Mouse (Mus musculus) forebrain, embryonic 15.5 days (tissue): ENCODE results near the gene 1700025G04Rik. TPM values are rescaled to one million over a fixed set of nuclear protein-coding genes. Genes with fewer than 3 reads are reported as not detected.

Experiments
- ATAC-seq: fragments of 200-750 bp; cut with Nextera tagmentation; replicated peaks from 2 replicates; pipeline ENCODE4 v1.8.0; 2017; ENCODE audit warnings: mild to moderate bottlenecking, moderate TSS enrichment, moderate library complexity
- H3K27ac ChIP-seq: fragments of 300-500 bp; sonication (generic); replicated peaks from 2 replicates; pipeline ENCODE4 v1.5.1; 2015; ENCODE audit warnings: mild to moderate bottlenecking, inconsistent platforms
- H3K27me3 ChIP-seq: fragments of 300-500 bp; sonication (generic); 2 replicates; pipeline ENCODE4 v1.6.1; 2015; ENCODE audit warnings: inconsistent platforms
- H3K36me3 ChIP-seq: fragments of 300-500 bp; sonication (generic); 2 replicates; pipeline ENCODE4 v1.6.1; 2015; ENCODE audit warnings: mild to moderate bottlenecking, inconsistent platforms
- H3K4me1 ChIP-seq: fragments of 300-500 bp; sonication (generic); 2 replicates; pipeline ENCODE4 v1.6.1; 2015; ENCODE audit warnings: inconsistent platforms
- H3K4me2 ChIP-seq: fragments of 300-500 bp; sonication (generic); replicated peaks from 2 replicates; pipeline ENCODE4 v1.6.1; 2015; ENCODE audit warnings: mild to moderate bottlenecking, inconsistent platforms
- H3K4me3 ChIP-seq: fragments of 300-500 bp; sonication (generic); 2 replicates; pipeline ENCODE4 v1.5.1; 2015; ENCODE audit warnings: mild to moderate bottlenecking, inconsistent platforms
- H3K9ac ChIP-seq: fragments of 300-500 bp; sonication (generic); replicated peaks from 2 replicates; pipeline ENCODE4 v1.6.1; 2015; ENCODE audit warnings: mild to moderate bottlenecking, inconsistent platforms
- H3K9me3 ChIP-seq: fragments of 300-500 bp; sonication (generic); 2 replicates; pipeline ENCODE4 v1.6.1; 2016; ENCODE audit warnings: inconsistent platforms
- WGBS: fragments of 180-500 bp; shearing (Covaris S2); methylation state at CpG from one replicate; pipeline ENCODE4 v1.1.7; 2015; ENCODE audit warnings: mixed read lengths; 5-methylcytosine and 5-hydroxymethylcytosine counted together
- polyA plus RNA-seq: library from polyadenylated mRNA; unstranded; fragments of >200 nt; fragmentation: Nextera tagmentation; extraction: Ambion mirVana; gene quantifications from 2 replicates; pipeline ENCODE4 v1.2.1, GENCODE M21; 2015

Gene 1700025G04Rik
- polyA plus RNA-seq, 1 experiment from 2014 or later = 41.2 TPM

DNA sequence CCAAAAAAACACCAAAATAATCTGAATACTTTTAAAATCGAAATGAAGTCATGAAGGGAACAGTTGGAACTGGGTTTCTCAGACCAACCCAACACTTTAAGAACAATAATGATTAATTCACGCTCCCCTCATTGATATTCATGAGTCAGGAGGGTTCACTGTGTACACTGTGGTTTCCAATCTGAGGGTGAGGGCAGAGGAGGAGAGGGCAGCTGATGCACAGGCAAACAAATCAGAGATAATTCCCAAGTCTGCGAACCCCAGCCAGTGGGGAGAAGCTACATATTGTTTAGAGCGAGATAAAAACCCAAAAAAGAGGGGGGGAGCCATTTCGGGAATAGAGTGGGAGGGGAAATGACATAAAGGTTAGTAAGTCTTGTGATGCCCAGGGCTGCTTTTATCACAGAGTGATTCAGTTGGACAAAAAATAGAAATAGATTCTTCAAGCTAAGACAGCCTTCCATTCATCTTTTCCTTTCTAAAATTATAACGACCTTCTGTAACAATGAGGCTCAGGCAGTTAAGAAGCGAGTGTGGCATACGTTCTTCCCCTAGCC lies 146.2 kb downstream of the 1700025G04Rik start:
- 20% methylated on average over 8 of the region's 8 CpGs for WGBS
- peak overlapping the region; percentile 59; the same call in 1 of the 2 replicates for H3K27ac ChIP-seq
- ATAC-seq = no peak
- no peak overlapping the region for H3K4me3 ChIP-seq
- H3K9ac ChIP-seq = no peak overlapping the region
- H3K27me3 ChIP-seq = no peaks in the 10 kb centered on the region
- no peaks in the 10 kb centered on the region for H3K36me3 ChIP-seq
- no peak overlapping the region for H3K4me2 ChIP-seq
- H3K4me1 ChIP-seq = peaks cover 38% of the 10 kb centered on the region
- no peaks in the 10 kb centered on the region for H3K9me3 ChIP-seq

DNA sequence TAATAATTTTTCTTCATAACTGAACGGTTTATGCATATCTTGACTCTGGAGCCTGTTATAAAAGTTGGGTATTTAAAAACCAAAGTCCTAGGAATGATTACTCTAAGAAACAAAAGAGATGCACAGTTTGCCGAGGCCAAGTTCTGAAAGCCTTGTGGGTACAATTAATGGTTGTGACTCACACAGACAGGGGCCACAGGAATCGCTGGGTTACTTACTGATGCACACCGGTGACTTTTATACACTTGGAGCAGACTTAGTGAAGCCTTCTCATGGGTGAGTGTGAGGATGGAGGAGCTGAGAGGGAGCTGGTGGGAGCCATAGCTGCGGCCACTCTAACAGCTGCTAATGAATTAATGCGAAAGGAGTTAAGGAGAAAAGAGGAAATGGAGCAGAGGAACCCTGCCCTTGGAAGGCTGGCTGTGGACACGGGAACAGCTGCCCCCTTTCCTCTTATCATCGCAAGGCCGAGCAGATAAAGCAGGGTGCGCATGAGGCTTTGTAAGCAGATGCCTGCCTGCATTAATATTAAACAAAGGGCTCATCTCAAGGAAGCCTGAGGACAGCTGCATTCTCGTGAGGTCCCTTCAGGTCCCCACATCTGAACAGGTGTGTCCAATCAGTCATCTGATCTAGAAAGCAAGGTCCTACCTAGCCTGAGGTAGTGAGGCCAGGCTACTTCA lies 146.8 kb downstream of the 1700025G04Rik start:
- no peaks in the 10 kb centered on the region for H3K36me3 ChIP-seq
- no peak overlapping the region for H3K4me3 ChIP-seq
- peaks cover 38% of the 10 kb centered on the region for H3K4me1 ChIP-seq
- no peaks in the 10 kb centered on the region for H3K27me3 ChIP-seq
- no peak overlapping the region for H3K27ac ChIP-seq
- no peak for ATAC-seq
- H3K9me3 ChIP-seq = no peaks in the 10 kb centered on the region
- H3K4me2 ChIP-seq = no peak overlapping the region
- H3K9ac ChIP-seq = no peak overlapping the region
- WGBS = 44% methylated on average over 11 of the region's 11 CpGs

DNA sequence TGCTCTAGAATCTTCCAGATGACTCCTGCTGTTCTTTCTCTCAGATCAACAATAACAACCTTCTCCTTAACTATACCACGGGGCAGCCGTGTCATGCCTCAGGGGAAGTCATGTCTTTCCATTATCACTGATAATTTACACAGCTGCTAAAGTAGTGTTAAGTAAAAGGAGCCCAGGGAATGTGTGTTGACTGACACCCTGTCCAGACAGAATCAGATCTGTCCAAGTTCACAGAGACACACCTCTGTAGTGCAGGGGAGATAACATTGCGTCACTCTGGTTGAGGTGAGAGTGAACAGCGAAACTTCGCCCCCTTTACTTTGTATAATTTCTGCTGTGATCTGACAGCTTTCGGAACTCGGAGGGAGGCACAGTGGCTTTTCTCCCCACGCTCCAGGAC lies 149.9 kb downstream of the 1700025G04Rik start:
- WGBS = 69% methylated on average over 8 of the region's 8 CpGs
- Histone ChIP-seq H3K9ac (no peak overlapping the region), H3K9me3 (no peaks in the 10 kb centered on the region), H3K4me3 (no peak overlapping the region), H3K4me2 (no peak overlapping the region), H3K27ac (no peak overlapping the region), H3K27me3 (no peaks in the 10 kb centered on the region), H3K4me1 (peaks cover 30% of the 10 kb centered on the region), H3K36me3 (no peaks in the 10 kb centered on the region)
- ATAC-seq = no peak

DNA sequence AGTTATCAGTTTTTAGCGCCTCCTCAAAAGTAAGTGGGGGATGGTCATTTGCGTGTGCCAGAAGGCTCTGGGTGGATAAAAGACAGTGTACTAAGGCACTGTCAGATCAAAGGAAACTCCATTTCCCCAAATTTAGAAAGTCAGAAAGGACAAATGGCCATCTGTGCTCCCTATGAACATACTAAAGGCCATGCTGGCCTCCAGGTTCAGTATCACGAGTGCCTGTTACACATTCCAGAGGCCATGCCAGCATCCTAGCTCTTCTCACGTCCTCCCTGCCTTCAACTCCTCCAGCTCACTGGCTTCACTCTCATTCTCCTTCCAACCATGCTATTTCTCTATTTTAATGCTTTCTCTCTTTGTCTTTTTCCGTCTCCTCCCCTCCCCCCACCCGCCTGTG lies 150.4 kb downstream of the 1700025G04Rik start:
- H3K27me3 ChIP-seq = no peaks in the 10 kb centered on the region
- H3K36me3 ChIP-seq = no peaks in the 10 kb centered on the region
- ATAC-seq = no peak
- no peak overlapping the region for H3K4me2 ChIP-seq
- H3K27ac ChIP-seq = no peak overlapping the region
- H3K4me3 ChIP-seq = no peak overlapping the region
- WGBS = 59% methylated on average over 6 of the region's 6 CpGs
- no peak overlapping the region for H3K9ac ChIP-seq
- H3K9me3 ChIP-seq = no peaks in the 10 kb centered on the region
- peaks cover 25% of the 10 kb centered on the region for H3K4me1 ChIP-seq

DNA sequence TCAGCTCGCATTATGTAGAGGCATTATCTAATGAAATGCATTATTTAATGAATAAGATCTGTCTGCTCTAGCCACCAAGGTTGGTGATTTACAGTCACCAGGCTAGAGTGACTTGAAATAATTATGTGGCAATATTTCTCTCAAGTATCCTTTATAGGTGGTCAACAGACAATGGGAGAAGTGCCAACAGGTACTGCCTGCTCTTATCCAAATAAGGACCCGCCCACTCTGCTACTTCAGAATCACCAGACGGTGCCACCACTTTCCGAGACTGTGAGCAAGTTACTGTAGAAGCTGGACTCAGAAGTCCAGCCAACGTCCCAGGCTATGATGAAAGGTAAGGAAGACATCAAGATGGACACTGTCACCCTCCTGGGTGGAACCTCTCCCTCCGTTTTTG lies 156.3 kb downstream of the 1700025G04Rik start:
- H3K4me1 ChIP-seq = peaks cover 13% of the 10 kb centered on the region; the same call in 1 of the 2 replicates
- no peak overlapping the region for H3K27ac ChIP-seq
- WGBS = 88% methylated on average over 6 of the region's 6 CpGs
- no peaks in the 10 kb centered on the region for H3K9me3 ChIP-seq
- H3K9ac ChIP-seq = no peak overlapping the region
- H3K27me3 ChIP-seq = no peaks in the 10 kb centered on the region
- no peak overlapping the region for H3K4me2 ChIP-seq
- H3K4me3 ChIP-seq = no peak overlapping the region
- no peak for ATAC-seq
- H3K36me3 ChIP-seq = no peaks in the 10 kb centered on the region

DNA sequence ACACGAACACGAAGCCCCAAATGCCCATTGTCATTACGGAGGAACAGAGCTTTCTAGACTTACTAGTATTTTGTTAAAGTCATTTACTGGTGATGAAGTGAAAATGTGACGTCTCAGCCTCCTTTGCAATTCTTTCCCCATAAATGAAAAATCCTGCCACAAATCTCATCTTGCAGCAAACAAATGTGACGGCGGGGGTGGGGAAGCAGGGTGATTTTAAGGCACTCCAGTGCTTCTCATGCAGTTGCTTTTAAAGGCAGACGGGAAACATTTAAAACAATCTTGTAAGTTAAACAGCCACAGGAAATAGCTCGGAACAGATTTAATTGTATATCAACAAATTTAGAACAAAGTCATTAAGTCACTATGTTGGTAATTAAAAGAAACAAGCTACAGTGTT lies 163.1 kb downstream of the 1700025G04Rik start:
- no peak for ATAC-seq
- no peak overlapping the region for H3K4me2 ChIP-seq
- H3K9me3 ChIP-seq = no peaks in the 10 kb centered on the region
- H3K4me3 ChIP-seq = no peak overlapping the region
- no peaks in the 10 kb centered on the region for H3K36me3 ChIP-seq
- H3K27me3 ChIP-seq = no peaks in the 10 kb centered on the region
- 66% methylated on average over 8 of the region's 8 CpGs for WGBS
- H3K9ac ChIP-seq = no peak overlapping the region
- peaks cover 30% of the 10 kb centered on the region for H3K4me1 ChIP-seq
- H3K27ac ChIP-seq = no peak overlapping the region

DNA sequence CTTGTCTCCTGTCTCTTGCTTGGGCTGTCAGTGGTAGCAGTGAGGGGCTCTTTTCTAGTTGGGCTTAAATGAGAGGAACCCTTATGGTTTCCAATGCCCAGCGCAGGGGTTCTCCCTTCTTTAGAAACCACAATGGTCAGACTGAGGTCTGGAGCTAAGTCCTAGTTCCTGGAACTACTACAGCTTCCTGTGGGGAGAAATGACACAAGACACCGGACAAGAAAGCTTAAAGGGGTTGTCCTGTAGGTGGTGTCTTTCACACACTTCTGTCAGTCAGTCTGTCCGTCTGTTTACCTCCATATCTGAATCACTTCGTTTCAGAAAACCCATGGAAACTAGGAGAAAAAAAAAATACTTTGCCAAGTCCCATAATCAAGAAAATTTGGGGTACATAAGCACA lies 163.8 kb downstream of the 1700025G04Rik start:
- no peak overlapping the region for H3K9ac ChIP-seq
- H3K4me1 ChIP-seq = peaks cover 30% of the 10 kb centered on the region
- WGBS = 74% methylated on average over 4 of the region's 4 CpGs
- no peak overlapping the region for H3K4me3 ChIP-seq
- no peaks in the 10 kb centered on the region for H3K9me3 ChIP-seq
- no peak overlapping the region for H3K4me2 ChIP-seq
- no peaks in the 10 kb centered on the region for H3K27me3 ChIP-seq
- no peak overlapping the region; the same call in 1 of the 2 replicates for H3K27ac ChIP-seq
- no peak for ATAC-seq
- H3K36me3 ChIP-seq = no peaks in the 10 kb centered on the region

DNA sequence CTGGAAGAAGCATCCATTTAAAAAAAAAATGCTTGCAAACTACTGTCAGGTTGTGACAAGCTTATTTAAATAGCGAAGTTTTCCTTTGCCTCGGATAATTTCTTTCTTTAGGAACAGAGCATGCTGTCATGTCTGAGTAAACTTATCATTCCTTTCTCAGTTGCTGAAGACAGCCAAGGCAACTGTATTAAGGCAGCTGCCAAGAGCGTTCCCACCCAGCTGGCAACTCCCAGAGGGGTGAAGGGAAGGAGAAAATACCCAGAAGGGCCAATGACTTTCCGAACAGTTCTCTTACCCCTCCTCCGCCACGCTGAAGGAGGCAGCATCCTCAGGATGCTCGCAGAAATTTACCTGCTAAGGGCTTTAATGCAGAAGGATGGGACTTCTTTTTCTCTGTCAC lies 164.2 kb downstream of the 1700025G04Rik start:
- Histone ChIP-seq H3K27ac (no peak overlapping the region; the same call in 1 of the 2 replicates), H3K4me3 (no peak overlapping the region), H3K9ac (no peak overlapping the region), H3K4me2 (no peak overlapping the region), H3K4me1 (peaks cover 30% of the 10 kb centered on the region), H3K9me3 (no peaks in the 10 kb centered on the region), H3K36me3 (no peaks in the 10 kb centered on the region), H3K27me3 (no peaks in the 10 kb centered on the region)
- 0 out of 2 replicates have a peak, but pooled peaks have one; percentile 20 for ATAC-seq
- 56% methylated on average over 7 of the region's 7 CpGs for WGBS

DNA sequence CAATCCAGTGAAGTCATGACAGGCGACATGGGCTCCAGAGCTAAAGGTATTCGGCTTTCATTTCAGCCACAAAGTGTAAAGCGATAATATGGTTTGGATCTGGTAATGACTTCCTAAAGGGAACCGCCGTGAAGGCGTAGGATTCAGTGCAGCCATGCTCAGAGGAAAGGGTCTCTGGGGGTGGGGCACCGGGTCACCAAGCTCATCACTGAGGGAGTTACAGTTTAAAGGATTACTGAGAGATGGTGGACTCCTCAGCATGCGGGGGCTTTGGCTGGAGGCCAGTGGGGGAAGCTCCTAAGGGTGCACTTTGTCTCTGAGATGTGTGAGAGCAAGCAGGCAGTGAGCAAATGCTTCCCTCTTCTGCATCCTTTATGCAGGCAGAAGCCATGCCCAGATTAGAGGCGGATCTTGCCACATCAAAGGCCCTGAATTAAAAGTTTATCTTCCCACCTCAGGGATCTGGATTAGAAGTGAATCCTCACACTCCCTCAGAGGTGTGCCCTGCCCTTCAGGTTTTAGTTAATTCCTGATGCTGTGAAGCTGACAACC lies 171.0 kb downstream of the 1700025G04Rik start:
- no peaks in the 10 kb centered on the region for H3K36me3 ChIP-seq
- 70% methylated on average over 9 of the region's 9 CpGs for WGBS
- peaks cover 5% of the 10 kb centered on the region; the same call in 1 of the 2 replicates for H3K4me1 ChIP-seq
- no peak overlapping the region for H3K4me2 ChIP-seq
- no peak overlapping the region for H3K9ac ChIP-seq
- no peaks in the 10 kb centered on the region for H3K27me3 ChIP-seq
- H3K9me3 ChIP-seq = no peaks in the 10 kb centered on the region
- H3K27ac ChIP-seq = no peak overlapping the region
- no peak for ATAC-seq
- no peak overlapping the region for H3K4me3 ChIP-seq

DNA sequence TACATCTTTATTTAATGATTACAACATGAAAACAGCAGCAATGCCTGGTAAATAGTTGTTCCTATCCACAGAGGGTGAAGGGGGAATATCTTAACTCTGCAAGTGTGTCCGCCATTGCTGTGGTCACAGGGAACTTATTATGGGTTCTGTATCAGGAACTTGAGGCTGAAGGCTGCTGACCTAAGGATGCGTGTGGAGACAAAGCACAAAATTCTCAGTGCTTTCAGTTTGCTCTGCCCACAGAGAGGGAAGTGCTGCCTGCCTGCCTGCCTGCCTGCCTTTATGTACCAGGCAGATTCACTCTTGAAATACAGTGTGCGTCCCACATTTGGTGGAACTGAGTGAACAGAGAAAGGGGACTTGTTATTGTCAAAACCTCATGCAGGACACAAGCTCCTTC lies 172.2 kb downstream of the 1700025G04Rik start:
- Histone ChIP-seq H3K9ac (no peak overlapping the region), H3K4me3 (no peak overlapping the region), H3K27ac (no peak overlapping the region), H3K9me3 (no peaks in the 10 kb centered on the region), H3K4me2 (no peak overlapping the region), H3K27me3 (no peaks in the 10 kb centered on the region), H3K4me1 (peaks cover 5% of the 10 kb centered on the region; the same call in 1 of the 2 replicates), H3K36me3 (no peaks in the 10 kb centered on the region)
- ATAC-seq = no peak
- WGBS = 85% methylated on average over 3 of the region's 3 CpGs

DNA sequence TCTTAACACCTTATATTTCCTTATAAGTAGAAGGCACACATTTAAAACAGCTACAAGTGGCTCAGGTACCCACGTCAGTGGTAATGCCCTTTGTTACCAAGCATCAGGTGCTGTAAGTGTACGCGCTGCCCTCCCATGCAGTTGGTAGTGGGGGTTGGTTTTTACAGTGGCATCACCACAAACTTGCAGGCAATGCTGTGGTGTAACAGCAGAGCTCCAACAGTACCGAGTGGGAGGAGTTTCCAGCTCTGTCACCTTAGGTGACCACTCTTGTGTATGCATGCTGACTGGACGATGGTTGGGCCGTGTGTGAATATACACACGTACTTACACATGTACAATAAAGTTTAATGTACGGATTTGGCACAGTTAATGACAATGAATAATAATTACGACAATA lies 175.4 kb downstream of the 1700025G04Rik start:
- no peak for ATAC-seq
- no peak overlapping the region for H3K4me3 ChIP-seq
- WGBS = 94% methylated on average over 9 of the region's 9 CpGs

DNA sequence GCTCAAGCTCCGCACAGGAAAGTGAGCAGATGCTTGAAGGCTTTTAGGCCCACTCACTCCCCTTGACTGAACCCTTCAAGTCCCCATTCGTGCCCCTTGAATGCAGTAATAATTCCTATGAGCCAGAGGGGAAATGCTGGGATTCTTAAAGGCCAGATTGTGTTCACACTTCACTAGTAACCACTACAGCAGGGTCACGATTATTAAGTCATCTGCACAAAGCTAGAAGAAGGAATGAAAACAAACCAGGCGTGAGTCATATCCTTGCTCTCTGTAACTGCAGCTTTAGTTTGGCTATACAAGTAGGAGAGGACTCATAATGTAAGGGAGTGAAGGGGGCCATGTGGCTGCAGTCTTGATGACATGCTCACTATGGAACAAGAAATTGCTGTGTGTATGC lies 182.9 kb downstream of the 1700025G04Rik start:
- no peaks in the 10 kb centered on the region for H3K36me3 ChIP-seq
- ATAC-seq = no peak

More for the DNA sequence above, 175.4 kb downstream of the 1700025G04Rik start:
- H3K4me2 ChIP-seq = no peak overlapping the region
- no peaks in the 10 kb centered on the region for H3K27me3 ChIP-seq
- no peak overlapping the region for H3K27ac ChIP-seq
- H3K9ac ChIP-seq = no peak overlapping the region
- H3K36me3 ChIP-seq = no peaks in the 10 kb centered on the region
- no peaks in the 10 kb centered on the region for H3K9me3 ChIP-seq
- peaks cover 7% of the 10 kb centered on the region; the same call in 1 of the 2 replicates for H3K4me1 ChIP-seq

More for the DNA sequence above, 182.9 kb downstream of the 1700025G04Rik start:
- no peak overlapping the region for H3K27ac ChIP-seq
- no peak overlapping the region for H3K4me2 ChIP-seq
- H3K9ac ChIP-seq = no peak overlapping the region
- H3K9me3 ChIP-seq = no peaks in the 10 kb centered on the region
- H3K4me1 ChIP-seq = peaks cover 2% of the 10 kb centered on the region; the same call in 1 of the 2 replicates
- no peak overlapping the region for H3K4me3 ChIP-seq
- no peaks in the 10 kb centered on the region for H3K27me3 ChIP-seq
- WGBS = 83% methylated on average over 4 of the region's 4 CpGs
